Mouse (Mus musculus): ENCODE measurements around the gene Fam172a.

The Fam172a gene

DNA sequence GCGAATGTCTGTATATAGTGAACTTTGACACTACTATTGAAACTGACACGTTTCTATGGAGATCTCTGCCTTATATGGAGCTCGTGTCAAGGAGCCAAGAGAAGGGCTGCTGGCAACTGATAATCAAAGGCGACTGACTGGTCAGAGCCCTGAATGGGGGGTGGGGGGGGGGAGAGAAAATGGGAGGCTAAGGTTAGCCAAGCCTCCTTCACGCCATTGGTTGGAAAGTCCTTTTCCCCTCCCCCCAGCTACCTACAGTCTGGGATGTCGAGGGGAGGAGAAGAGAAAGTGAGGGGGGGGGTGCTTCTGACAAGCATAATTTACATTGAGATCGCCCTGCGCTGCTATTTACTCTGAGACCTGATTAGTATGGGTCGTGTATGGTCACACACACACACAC, 498.6 kb downstream of the Fam172a start:
- peak; percentile 78 for DNase-seq (ENCODE audit: low spot score)

DNA sequence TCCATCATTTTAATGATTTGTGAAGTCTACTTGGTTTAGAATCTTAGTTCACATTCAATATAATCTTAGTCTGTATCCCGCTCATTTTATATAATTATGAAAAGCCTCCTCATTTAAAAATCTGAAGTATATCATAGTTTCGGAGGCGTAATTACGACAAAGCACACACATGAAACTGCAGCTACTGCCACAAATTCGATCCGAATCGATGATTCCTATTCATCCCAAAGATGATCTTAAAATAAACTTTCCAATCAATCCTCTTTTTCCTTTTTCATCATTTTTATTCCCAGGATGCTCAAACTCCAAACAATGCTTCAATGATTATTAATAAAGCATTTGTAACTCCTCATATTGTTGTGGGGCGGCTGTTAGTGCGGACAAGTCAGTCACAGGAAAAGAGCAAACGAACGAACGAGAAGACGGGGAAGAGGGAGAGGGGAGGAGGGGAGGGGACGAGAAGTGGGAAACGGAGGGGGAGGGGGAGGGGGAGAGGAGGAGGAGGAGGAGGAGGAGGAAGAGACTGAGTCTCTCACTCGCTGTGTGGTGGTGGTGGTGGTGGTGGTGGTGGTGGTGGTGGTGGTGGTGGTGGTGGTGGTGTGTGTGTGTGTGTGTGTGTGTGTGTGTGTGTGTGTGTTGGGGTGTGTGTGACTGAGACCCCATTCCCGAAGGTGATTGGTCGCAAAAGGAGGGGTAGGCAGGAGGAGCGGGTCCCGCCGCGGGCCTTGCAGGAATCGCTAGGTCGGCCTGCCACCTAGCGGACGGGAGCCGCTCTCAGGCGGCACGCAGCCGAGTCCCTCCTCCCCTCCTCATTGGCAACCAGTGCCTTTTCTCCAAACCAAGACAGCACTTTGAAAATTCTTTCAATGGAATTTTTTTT, 499.4 kb downstream of the Fam172a start:
- peak; percentile 84 for DNase-seq (ENCODE audit: low spot score)

DNA sequence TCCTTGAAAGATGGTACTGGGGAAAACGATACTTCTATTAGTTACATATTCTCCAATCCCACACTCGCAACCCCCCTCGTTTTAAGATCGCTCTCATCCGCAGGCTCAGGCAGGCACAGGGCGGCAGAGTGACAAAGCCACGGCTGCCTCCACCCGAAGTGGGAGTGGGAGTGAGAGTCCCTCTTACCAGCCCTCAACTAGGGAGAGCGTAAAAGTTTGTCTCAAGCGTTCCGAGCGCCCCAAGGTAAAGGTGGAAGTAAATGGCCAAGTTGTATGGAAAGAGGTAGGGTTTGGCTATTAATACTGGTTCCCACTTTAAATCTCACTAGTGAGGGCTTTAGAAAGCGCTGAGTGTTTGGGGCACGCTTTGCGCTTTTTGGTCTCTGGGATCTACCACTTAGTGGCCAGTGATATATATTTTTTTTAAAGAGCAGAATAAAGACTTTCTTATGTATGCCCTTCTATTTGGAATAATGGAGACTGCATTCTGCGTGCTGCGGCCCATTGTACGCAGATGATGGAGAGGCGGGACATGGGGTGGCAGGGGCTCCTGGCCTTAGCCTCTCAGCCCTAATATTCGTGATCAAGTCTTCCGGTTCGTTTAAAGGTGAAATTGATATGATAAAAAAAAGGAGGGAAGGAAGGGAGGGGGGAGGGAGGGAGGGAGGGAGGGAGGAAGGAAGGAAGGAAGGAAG, 500.2 kb downstream of the Fam172a start:
- DNase-seq (ENCODE audit: low spot score) = no peak

GRCm38 (mm10) chr13:78202574-78203347, 500.9 kb downstream of the Fam172a start:
- no peak for DNase-seq (ENCODE audit: low spot score)

GRCm38 (mm10) chr13:78203348-78204061, 501.7 kb downstream of the Fam172a start:
- peak; percentile 76 for DNase-seq (ENCODE audit: low spot score)

DNA sequence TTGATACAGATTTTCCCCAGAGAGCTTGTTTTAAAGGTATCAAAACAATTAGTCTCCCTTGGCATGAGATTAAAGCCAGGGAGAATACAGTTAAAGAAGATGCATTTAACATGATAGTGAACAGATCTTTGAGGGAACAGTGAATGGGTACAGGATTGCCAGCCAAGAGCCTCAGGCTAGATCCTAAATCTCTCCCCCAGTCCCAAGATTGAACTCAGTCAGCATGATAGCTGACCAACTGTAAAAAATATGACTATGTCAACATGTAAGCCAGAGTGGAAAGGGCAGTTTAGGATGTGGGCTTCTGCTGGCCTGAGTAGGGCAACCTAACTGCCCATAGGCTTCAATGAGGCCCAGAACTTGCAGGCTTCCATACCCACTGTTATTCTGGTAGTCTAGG, 503.6 kb downstream of the Fam172a start:
- no peak for DNase-seq (ENCODE audit: low spot score)

GRCm38 (mm10) chr13:78206891-78207430, 505.1 kb downstream of the Fam172a start:
- DNase-seq (ENCODE audit: low spot score) = no peak

DNA sequence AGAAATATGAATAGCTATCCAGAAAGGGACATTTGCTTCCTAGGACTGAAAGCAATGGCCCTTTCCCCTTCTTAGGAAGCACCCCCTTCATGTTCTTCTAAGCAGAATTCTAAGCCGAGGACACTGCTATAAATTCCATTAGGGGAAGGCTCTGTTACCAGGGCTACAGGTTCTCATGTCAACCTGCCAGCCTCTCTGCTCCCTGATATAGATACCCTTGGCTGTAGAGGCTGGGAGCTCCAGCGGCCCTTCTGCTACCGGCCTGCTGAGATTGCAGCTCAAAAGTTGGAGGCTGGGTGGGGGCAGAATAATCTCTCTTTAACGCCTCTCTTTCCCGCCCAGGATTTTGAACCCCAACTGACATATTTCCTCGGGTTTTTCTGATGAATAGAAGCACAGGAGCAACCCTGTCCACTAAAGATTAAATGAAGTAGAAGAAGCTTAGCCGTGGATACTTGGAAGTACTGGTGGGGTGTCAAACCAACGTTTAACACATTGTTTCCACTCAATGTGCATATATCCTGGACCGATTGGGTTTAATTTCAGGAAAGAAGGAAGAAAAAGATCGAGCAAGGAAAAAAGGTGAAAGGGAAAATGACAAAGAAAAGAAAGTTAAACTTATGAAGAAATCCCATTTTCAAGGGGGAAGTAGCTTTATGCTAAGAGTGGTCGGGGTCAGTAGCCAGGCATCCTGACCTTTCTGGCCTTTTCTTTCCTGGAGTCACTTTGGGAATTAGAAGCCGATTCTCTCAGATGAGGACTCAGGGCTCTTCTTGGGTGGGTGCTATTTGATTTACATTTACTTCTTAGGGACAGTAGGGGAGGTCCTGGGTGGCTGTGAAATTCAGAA, 506.2 kb downstream of the Fam172a start:
- DNase-seq (ENCODE audit: low spot score) = no peak

DNA sequence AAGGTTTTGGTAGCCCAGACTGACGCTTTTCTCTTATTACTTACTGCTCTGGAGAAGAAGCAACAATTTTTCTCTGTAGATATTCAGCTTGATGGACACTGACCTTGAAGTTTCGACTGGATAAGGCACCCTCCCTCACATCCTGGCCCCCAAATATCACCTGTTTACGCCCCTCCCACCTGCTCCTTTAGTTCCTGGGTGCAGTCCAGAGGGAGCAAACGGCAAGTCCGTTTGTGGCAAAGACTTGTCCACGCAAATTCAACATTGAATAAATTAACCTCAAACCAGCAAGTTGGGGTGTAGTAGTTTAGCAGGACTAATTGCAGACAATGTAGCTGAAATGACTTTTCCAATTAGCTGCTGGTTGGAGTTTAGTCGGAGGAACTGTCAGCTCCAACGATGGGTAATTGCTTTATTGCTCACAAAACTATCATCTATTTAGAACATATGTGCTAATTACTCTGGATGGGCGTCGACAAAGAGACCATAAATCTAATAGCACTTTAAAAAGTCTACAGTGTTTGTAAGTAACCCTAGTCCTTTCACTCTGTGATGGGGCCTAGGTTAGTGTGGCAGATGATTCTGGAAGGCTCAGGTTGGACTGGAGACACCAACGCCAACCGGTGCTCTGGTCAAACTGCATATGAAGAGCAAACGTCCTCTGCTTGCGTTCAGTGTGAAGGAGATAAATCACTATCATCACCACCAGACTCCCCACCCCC, 507.0 kb downstream of the Fam172a start:
- DNase-seq (ENCODE audit: low spot score) = no peak

GRCm38 (mm10) chr13:78209611-78210028, 507.8 kb downstream of the Fam172a start:
- DNase-seq (ENCODE audit: low spot score) = no peak

- no peak for DNase-seq (ENCODE audit: low spot score)
Observed at GRCm38 (mm10) chr13:78210029-78210747, 508.4 kb downstream of the Fam172a start.

- DNase-seq (ENCODE audit: low spot score) = no peak
Observed at GRCm38 (mm10) chr13:78210748-78211089, 508.9 kb downstream of the Fam172a start.

GRCm38 (mm10) chr13:78211231-78212010, 509.6 kb downstream of the Fam172a start:
- no peak for DNase-seq (ENCODE audit: low spot score)

DNA sequence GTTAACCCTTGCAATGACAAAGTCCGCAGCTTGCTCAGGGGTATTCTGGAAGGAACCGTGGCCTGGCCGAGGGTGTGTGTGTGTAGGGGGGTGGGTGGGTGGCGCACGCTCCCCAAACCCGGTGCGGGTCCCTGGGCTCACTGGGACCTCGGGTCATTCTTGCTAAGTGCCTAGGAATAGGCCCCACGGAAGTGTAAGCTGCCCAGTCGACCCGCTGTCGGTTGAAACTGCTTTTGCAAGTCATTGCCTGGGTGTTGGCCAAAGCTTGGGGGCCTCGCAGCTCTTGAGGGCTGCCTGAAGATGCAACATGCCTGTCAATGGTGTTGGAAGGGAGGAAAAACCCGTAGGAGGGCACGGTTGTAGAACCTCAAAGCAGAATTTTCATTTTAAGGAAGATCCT, 510.3 kb downstream of the Fam172a start:
- DNase-seq (ENCODE audit: low spot score) = no peak

GRCm38 (mm10) chr13:78213155-78213554, 511.3 kb downstream of the Fam172a start:
- DNase-seq (ENCODE audit: low spot score) = no peak

DNA sequence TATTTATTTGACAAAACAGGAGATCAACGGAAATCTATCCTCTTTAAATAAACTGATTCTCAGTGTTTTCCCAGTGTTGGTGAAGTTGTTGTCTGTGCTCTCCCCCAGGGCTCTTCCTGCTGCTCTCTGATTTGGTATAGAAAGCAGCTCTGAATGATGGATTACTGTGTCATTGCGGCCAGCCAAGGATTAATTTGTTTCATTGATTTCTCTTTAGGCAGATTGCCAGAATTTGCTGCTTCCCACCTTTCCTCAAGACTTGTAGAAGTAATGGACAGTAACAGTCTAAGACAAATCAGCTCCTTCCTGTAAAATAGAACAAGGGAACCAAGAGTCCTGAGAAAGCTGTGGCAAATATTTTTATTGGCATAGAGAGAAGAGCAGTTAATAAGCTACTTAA, 513.4 kb downstream of the Fam172a start:
- no peak for DNase-seq (ENCODE audit: low spot score)
